Mouse (Mus musculus): ENCODE results near the gene Ern2.

Gene Ern2

DNA sequence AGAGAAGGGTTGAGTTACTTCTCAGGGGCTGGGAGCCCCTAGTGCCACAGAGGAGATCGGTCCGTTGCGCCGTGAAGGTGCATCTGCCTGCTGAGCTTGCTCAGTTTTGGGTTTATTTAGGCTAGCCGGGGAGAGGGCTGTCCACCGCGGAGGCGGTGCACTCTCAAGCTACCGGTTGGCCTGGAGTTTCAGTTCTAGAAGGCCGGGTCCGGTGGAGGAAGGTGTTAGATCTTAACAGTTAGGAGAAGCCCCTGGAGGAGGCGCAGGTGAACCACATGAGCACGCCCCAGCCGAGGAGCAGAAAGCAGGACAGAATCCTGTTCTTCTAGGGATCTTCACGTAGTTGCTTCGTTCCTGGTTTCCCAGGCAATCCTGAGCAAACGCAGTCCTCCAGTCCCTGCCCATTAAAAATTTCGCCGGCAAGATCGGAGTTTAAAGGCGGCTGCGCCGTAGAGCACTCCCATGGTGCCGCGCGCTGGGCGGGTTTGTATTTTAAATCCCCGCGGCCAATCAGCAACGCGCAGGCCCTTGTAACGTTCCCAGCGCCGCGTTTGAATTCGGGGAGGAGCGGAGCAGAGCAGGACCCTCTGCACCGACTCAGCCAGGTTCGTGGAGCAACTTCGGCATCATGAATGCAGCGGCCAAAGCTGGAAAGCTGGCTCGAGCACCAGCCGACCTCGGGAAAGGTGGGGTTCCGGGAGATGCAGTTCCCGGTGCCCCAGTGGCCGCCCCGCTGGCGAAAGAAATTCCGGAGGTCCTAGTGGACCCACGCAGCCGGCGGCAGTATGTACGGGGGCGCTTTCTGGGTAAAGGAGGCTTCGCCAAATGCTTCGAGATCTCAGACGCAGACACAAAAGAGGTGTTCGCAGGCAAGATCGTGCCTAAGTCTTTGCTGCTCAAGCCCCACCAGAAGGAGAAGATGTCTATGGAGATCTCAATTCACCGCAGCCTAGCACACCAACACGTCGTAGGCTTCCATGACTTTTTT, 26.8 kb downstream of the Ern2 start, which contains the start of gene Plk1:
Gene Plk1 (plus strand): TSS at position 525 of the 988 bp plus-strand sequence.
- peak; percentile 87 for DNase-seq

DNA sequence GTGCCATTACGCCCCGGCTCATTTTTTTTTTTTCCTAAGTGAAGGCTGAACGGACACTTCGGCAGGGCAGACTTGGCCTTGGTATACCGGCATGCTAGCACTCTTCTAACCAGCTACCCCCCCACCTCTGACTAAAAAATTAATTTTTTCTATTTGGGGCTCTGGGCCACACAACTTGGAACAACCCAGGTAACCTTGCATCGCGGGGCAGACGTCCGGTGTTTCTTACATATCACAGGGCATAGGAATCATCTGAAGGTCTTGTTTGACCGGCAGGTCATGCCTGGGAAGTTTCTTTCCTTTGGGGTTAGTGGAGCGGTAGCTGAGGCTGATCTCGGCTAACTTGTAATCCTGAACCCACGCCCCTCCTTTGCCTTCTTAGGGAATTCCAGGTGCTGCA, 27.5 kb downstream of the Ern2 start:
- no peak for DNase-seq

DNA sequence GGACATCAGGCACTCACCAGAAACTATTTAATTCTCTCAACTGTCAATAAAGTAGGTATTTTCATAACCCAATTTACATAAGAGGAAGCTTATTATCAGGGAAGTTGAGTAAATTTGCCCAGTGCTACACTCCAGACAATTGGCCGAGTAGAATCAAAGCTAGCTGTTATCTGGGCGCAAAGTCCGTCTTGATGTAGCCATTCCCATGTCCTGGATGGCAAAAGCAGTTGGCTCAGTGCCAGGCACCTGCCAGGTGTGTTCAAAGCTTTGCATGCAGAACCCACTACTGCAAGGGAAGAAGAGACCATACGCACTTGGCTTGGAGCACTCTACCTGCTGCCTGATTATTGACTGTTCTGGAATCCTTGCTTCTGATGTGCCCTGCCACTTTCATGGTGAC, 33.5 kb downstream of the Ern2 start:
- no peak for DNase-seq

GRCm38 (mm10) chr7:122140991-122141390, 45.0 kb downstream of the Ern2 start:
- DNase-seq = no peak

GRCm38 (mm10) chr7:122138190-122138589, 47.8 kb downstream of the Ern2 start:
- DNase-seq = no peak

DNA sequence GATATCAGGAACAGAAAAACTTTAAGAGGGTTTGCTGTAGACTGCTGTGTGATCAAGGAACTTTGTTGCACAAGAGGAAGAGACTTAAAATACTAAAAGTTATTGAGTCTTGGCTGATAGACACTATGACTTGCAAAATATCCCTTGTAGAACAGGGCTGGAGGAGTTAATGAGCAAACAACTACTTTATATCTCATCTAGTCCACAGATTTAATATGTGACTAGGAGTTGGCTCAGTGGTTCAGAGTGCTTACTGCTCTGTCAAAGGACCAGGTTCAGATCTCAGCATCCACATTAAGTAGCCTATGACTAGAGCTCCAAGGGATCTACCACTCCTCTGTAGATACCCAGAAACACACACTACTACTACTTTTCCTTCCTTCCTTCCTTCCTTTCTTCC, 48.9 kb downstream of the Ern2 start:
- DNase-seq = no peak

GRCm38 (mm10) chr7:122135070-122135469, 50.9 kb downstream of the Ern2 start:
- no peak for DNase-seq

GRCm38 (mm10) chr7:122133338-122133625, 52.7 kb downstream of the Ern2 start:
- no peak for DNase-seq

DNA sequence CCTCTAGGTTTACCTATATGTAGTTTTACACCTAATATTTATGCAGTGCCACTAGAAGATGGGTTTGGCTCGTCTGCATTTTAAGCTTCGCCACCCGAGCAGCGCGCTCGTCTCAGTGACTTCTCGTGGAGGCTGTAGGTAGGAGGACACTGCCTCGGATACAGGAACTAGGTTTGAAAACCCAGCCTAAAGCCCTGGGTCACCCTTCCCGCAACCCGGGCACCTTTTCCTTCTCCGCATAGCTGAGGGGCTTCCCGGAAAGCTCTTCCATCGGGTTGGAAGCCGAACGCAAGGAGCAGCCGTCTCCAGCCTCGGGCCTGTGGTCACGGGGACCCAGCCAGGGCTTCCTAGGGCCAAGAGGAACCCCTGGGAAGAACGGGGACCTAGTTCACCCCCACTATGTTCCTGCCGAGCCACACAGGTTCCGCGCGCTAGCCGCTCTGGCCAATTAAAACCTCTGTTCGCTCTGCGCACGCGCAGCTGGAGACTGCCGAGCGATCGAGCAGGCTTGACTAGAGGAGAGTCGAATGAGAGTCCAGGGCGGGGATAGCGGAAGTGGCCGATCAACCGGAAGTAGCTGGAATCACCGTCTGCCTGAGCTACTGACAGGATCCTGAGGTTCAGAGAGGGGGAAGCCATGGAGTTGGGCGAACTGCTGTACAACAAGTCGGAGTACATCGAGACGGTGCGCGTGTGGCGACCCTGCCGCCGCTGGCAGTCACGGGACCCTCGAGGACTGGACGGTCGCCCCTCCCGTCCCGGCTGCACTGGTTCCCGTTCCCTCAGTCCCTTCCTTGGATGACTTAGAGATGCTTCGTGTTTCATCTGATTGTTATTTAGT, 53.3 kb downstream of the Ern2 start, which contains the start of the genes Palb2 and Dctn5:
Gene Palb2 (minus strand): TSS at position 489 of the 841 bp plus-strand sequence.
Gene Dctn5 (plus strand): TSS at position 545 of the 841 bp plus-strand sequence.
- peak; percentile 98 for DNase-seq

GRCm38 (mm10) chr7:122131834-122132233, 54.2 kb downstream of the Ern2 start:
- DNase-seq = no peak

- no peak for DNase-seq
Measured at GRCm38 (mm10) chr7:122126946-122127345, 59.1 kb downstream of the Ern2 start.

GRCm38 (mm10) chr7:122125636-122126035, 60.4 kb downstream of the Ern2 start:
- no peak for DNase-seq

DNA sequence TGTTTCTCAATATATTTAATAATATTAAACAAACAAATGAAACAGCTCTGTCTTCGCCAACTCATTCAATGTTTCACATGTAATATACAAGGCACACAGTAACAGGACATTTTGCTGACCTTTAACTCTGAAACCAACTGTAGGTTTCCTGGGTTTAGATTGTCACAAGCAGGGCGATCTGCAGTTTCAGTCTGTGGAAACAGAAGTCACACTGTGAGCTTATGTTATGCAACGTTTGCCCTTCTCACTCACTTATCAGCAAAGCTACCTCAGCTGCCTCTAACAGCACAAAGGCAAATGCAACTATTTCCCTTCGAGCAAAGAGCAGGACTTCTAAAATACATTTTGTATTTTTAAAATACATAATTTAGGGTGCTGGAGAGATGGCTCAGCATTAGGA, 62.5 kb downstream of the Ern2 start:
- no peak for DNase-seq
